9 mouse cellular contexts compared by ENCODE assay signal in the genomic region with DNA sequence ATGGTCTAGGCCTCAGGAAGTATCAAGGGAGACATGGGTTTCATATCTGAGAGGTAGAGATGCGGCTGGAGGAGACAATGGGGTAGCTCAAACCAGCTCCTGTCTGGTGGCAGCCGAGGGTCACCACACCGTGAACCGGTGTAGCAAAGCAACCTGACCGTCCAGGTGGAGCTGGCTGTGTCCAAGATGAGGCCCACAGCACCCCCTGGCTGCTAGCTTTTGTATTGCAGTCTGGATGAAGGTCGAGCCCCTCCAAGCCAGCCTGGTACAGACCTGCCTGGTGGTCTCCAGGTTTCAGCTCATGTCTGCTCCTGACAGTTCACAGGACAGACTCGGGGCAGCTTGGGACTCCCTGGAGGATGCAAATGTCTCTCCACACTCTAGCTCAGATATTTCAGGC. TPM values are rescaled to one million over a fixed set of nuclear protein-coding genes. Genes with fewer than 3 reads are reported as not detected.
DNase-seq lines count a peak whose midpoint lies in the region; ATAC-seq and TF ChIP-seq lines count a peak whose summit lies in the region.
"Had no signal": no experiment of that assay in that cellular context is flagged by ENCODE, and none has a peak within 500 bp of the region (broad histone marks: within the 10 kb centered on the region; RNA-seq: fewer than 3 reads in every experiment).

No protein-coding gene starts in this region.

- H3K27ac ChIP-seq in embryonic fibroblast, embryonic 13.5 days (ENCODE audit: insufficient read depth, low read length): no peak overlapping the region
- no peak overlapping the region for H3K27ac ChIP-seq in kidney, adult 2 months (ENCODE audit: insufficient read depth, low read depth, low read length)
- H3K27ac ChIP-seq in liver, postnatal 0 days (ENCODE audit: low read depth): no peak overlapping the region
- H3K27ac ChIP-seq: heart, embryonic 13.5 days had no signal

- H3K4me3 ChIP-seq in embryonic fibroblast, embryonic 13.5 days (ENCODE audit: insufficient read depth, low read length): no peak overlapping the region
- no peak overlapping the region for H3K4me3 ChIP-seq in kidney, adult 2 months (ENCODE audit: insufficient read depth, low read depth, low read length)
- no peak overlapping the region for H3K4me3 ChIP-seq in liver, postnatal 0 days (ENCODE audit: low read depth, low read length)
- H3K4me3 ChIP-seq: heart, embryonic 13.5 days had no signal

- peak; percentile 74 for TF ChIP-seq CTCF in brain, embryonic 14.5 days (IDR thresholded peaks at IDR 0.05; ENCODE audit: borderline replicate concordance, extremely low read depth, insufficient read depth, insufficient read length)
- peak; percentile 71 for TF ChIP-seq CTCF in embryonic fibroblast, embryonic 13.5 days (IDR thresholded peaks at IDR 0.05; ENCODE audit: borderline replicate concordance, insufficient read depth, low read length)
- TF ChIP-seq CTCF in kidney, adult 2 months (conservative IDR thresholded peaks at IDR 0.05; ENCODE audit: insufficient read depth, insufficient read length, low read depth, low read length): peak; percentile 87
- peak; percentile 81 for TF ChIP-seq CTCF in liver, postnatal 0 days (IDR thresholded peaks at IDR 0.05; ENCODE audit: low read depth)

- peak; percentile 65 for DNase-seq in urinary bladder, adult 2 months (ENCODE audit: low spot score)
- no peak for DNase-seq in urinary bladder, postnatal 10 days (ENCODE audit: low spot score)
- DNase-seq in brain, embryonic 14.5 days (ENCODE audit: low read depth): peak; percentile 35
- peak; percentile 66 for DNase-seq in kidney, adult 2 months
- DNase-seq in liver, postnatal 0 days: peak; percentile 72
- peak; percentile 73 for DNase-seq in right cerebral cortex, postnatal 14 days
- DNase-seq in urinary bladder, postnatal 36 days (ENCODE audit: low spot score in 2 of 2): peak; percentile 59 to 61

- no peaks in the 10 kb centered on the region; the same call in 1 of the 2 replicates for H3K4me1 ChIP-seq in embryonic fibroblast, embryonic 13.5 days (ENCODE audit: control insufficient read depth, insufficient read depth, low read length)
- no peaks in the 10 kb centered on the region for H3K4me1 ChIP-seq in kidney, adult 2 months (ENCODE audit: control insufficient read depth, insufficient read depth, low read length)
- H3K4me1 ChIP-seq in liver, postnatal 0 days (ENCODE audit: insufficient read depth): no peaks in the 10 kb centered on the region

- no peak for TF ChIP-seq EP300 in liver, postnatal 0 days (IDR thresholded peaks at IDR 0.05; ENCODE audit: low read depth)

- H3K9me3 ChIP-seq in liver, postnatal 0 days (ENCODE audit: low read length): no peaks in the 10 kb centered on the region
- H3K9me3 ChIP-seq: heart, embryonic 13.5 days had no signal

- H3K4me2 ChIP-seq in liver, postnatal 0 days (ENCODE audit: low read depth, low read length): no peak overlapping the region
- H3K4me2 ChIP-seq: heart, embryonic 13.5 days had no signal

- H3K9ac ChIP-seq in liver, postnatal 0 days (replicated peaks): no peak overlapping the region
- H3K9ac ChIP-seq: heart, embryonic 13.5 days had no signal

- H3K27me3 ChIP-seq in kidney, adult 2 months (replicated peaks; ENCODE audit: control insufficient read depth, insufficient read depth, low read length): no peaks in the 10 kb centered on the region
- H3K27me3 ChIP-seq in liver, postnatal 0 days (ENCODE audit: insufficient read depth, low read length): no peaks in the 10 kb centered on the region
- H3K27me3 ChIP-seq: heart, embryonic 13.5 days had no signal

- TF ChIP-seq POLR2A in brain, embryonic 14.5 days (IDR thresholded peaks at IDR 0.05; ENCODE audit: borderline replicate concordance, extremely low read depth, insufficient read depth, insufficient read length, poor library complexity, severe bottlenecking): no peak
- no peak for TF ChIP-seq POLR2A in embryonic fibroblast, embryonic 13.5 days (IDR thresholded peaks at IDR 0.05; ENCODE audit: low read depth, low read length)
- TF ChIP-seq POLR2A in kidney, adult 2 months (IDR thresholded peaks at IDR 0.05; ENCODE audit: low read depth, low read length): no peak

- 0 out of 2 replicates have a peak, but pooled peaks cover 2% of the 10 kb centered on the region for H3K36me3 ChIP-seq in kidney, adult 2 months (ENCODE audit: control insufficient read depth, insufficient read depth, low read length)
- H3K36me3 ChIP-seq in liver, postnatal 0 days (replicated peaks; ENCODE audit: insufficient read depth, low read length): peaks cover 25% of the 10 kb centered on the region

- WGBS in kidney, adult 2 months: 42% methylated on average over 7 of the region's 7 CpGs
- 51% methylated on average over 7 of the region's 7 CpGs for WGBS in liver, postnatal 0 days (ENCODE audit: insufficient replicate concordance)

- ATAC-seq in liver, postnatal 0 days: no peak

RNA-seq across cellular contexts. Expression of a gene that starts 11.5 kb away (rescaled TPM):
- 1.4 and 1.8 TPM in 2 replicates for polyA plus RNA-seq in urinary bladder, adult 2 months (2012; rRNA removed)
- polyA plus RNA-seq in brain, embryonic 14.5 days (2012; rRNA removed): 7.7 and 8.4 TPM in 2 replicates
- polyA plus RNA-seq in embryonic fibroblast, embryonic 13.5 days (2011; ENCODE audit: insufficient read length, low read depth, missing spikeins): 1.2 and 7.7 TPM in 2 replicates
- polyA plus RNA-seq in kidney, adult 2 months (2012; rRNA removed): 7.9 and 11.3 TPM in 2 replicates
- polyA plus RNA-seq in liver, postnatal 0 days (2015; fragmentation: Nextera tagmentation; extraction: Ambion mirVana): 0.21 and 0.27 TPM in 2 replicates
